Mouse (Mus musculus) layer of hippocampus, adult 9-11 months (tissue): Measurements from ENCODE around the gene Gm10282.
A peak's percentile ranks its signal among the peaks of the same experiment; 100 is the strongest.

Experiments
- DNase-seq: peaks from one replicate; pipeline ENCODE4 v3.0.0; 2022

Gene Gm10282

GRCm38 (mm10) chr8:72323131-72323725, 18.2 kb upstream of the Gm10282 start:
- no peak for DNase-seq

GRCm38 (mm10) chr8:72322471-72322889, 17.4 kb upstream of the Gm10282 start:
- no peak for DNase-seq

- no peak for DNase-seq
Observed at GRCm38 (mm10) chr8:72321635-72322441, 16.8 kb upstream of the Gm10282 start.

GRCm38 (mm10) chr8:72320803-72321583, 15.9 kb upstream of the Gm10282 start:
- DNase-seq = no peak

GRCm38 (mm10) chr8:72319921-72320802, 15.1 kb upstream of the Gm10282 start:
- no peak for DNase-seq

GRCm38 (mm10) chr8:72319397-72319796, 14.3 kb upstream of the Gm10282 start:
- DNase-seq = no peak

GRCm38 (mm10) chr8:72318801-72319322, 13.8 kb upstream of the Gm10282 start, which contains the start of gene Klf2:
Klf2 (plus strand) TSS chr8:72319033.
- peak; percentile 92 for DNase-seq

- no peak for DNase-seq
Observed at GRCm38 (mm10) chr8:72317741-72318301, 12.8 kb upstream of the Gm10282 start.

GRCm38 (mm10) chr8:72316053-72316695, 11.1 kb upstream of the Gm10282 start:
- no peak for DNase-seq

- DNase-seq = no peak
Observed at GRCm38 (mm10) chr8:72312926-72313518, 8.0 kb upstream of the Gm10282 start.

- DNase-seq = peak; percentile 79
Observed at GRCm38 (mm10) chr8:72310849-72311506, 5.9 kb upstream of the Gm10282 start.

GRCm38 (mm10) chr8:72308276-72308675, 3.2 kb upstream of the Gm10282 start:
- DNase-seq = no peak

- DNase-seq = no peak
Observed at GRCm38 (mm10) chr8:72306913-72307312, 1.9 kb upstream of the Gm10282 start.

- DNase-seq = no peak
Observed at GRCm38 (mm10) chr8:72303633-72304032, 1.4 kb downstream of the Gm10282 start.

GRCm38 (mm10) chr8:72302986-72303612, 2.0 kb downstream of the Gm10282 start:
- DNase-seq = no peak

- DNase-seq = no peak
Observed at GRCm38 (mm10) chr8:72301497-72301896, 3.6 kb downstream of the Gm10282 start.

GRCm38 (mm10) chr8:72300654-72301400, 4.2 kb downstream of the Gm10282 start:
- DNase-seq = no peak

- DNase-seq = no peak
Observed at GRCm38 (mm10) chr8:72298928-72299327, 6.1 kb downstream of the Gm10282 start.

GRCm38 (mm10) chr8:72296561-72296960, 8.5 kb downstream of the Gm10282 start:
- no peak for DNase-seq
